Mouse (Mus musculus): ENCODE results near the gene Phyhipl.

GRCm38 (mm10) chr10:70651769-70652648 lies 3.8 kb downstream of the Phyhipl start:
- TF ChIP-seq CTCF (IDR thresholded peaks at IDR 0.05; ENCODE audit: low read depth) (no peak), EP300 (IDR thresholded peaks at IDR 0.05; ENCODE audit: low read depth) (no peak)
